Mouse (Mus musculus) kidney, embryonic 14.5 days (tissue): ENCODE results near the gene Tmem251. TPM values are rescaled to one million over a fixed set of nuclear protein-coding genes. Genes with fewer than 3 reads are reported as not detected.

Source experiments
- ATAC-seq: fragments of 200-750 bp; cut with Nextera tagmentation; 2 replicates; pipeline ENCODE4 v1.8.0; 2017; ENCODE audit warnings: moderate number of reproducible peaks, mild to moderate bottlenecking, moderate TSS enrichment, moderate library complexity; ENCODE audit not compliant: low FRiP score, low TSS enrichment
- H3K27ac ChIP-seq: fragments of 300-500 bp; sonication (generic); 2 replicates; pipeline ENCODE4 v1.5.1; 2014; ENCODE audit warnings: low read depth, mild to moderate bottlenecking, low read length, moderate library complexity, mixed read lengths
- H3K27me3 ChIP-seq: fragments of 300-500 bp; sonication (generic); 2 replicates; pipeline ENCODE4 v1.6.1; 2014; ENCODE audit warnings: mild to moderate bottlenecking, low read length; ENCODE audit not compliant: control insufficient read depth, insufficient read depth
- H3K36me3 ChIP-seq: fragments of 300-500 bp; sonication (generic); 2 replicates; pipeline ENCODE4 v1.6.1; 2014; ENCODE audit warnings: low read length, mixed read lengths; ENCODE audit not compliant: control insufficient read depth, insufficient read depth
- H3K4me1 ChIP-seq: fragments of 300-500 bp; sonication (generic); 2 replicates; pipeline ENCODE4 v1.6.1; 2014; ENCODE audit warnings: low read length, mixed read lengths; ENCODE audit not compliant: control insufficient read depth, insufficient read depth
- H3K4me2 ChIP-seq: fragments of 300-500 bp; sonication (generic); replicated peaks from 2 replicates; pipeline ENCODE4 v1.6.1; 2014; ENCODE audit warnings: low read depth, mild to moderate bottlenecking, low read length
- H3K4me3 ChIP-seq: fragments of 300-500 bp; sonication (generic); 2 replicates; pipeline ENCODE4 v1.5.1; 2014; ENCODE audit warnings: mild to moderate bottlenecking, low read length
- H3K9ac ChIP-seq: fragments of 300-500 bp; sonication (generic); 2 replicates; pipeline ENCODE4 v1.6.1; 2014; ENCODE audit warnings: low read depth, mild to moderate bottlenecking, low read length, moderate library complexity
- H3K9me3 ChIP-seq: fragments of 300-500 bp; sonication (generic); 2 replicates; pipeline ENCODE4 v1.6.1; 2016; ENCODE audit warnings: low read length; ENCODE audit not compliant: control insufficient read depth
- WGBS: fragments of 180-500 bp; shearing (Covaris S2); extraction: QIAGEN DNeasy Blood & Tissue Kit; methylation state at CpG from one replicate; pipeline ENCODE4 v1.1.7; 2014; 5-methylcytosine and 5-hydroxymethylcytosine counted together
- polyA plus RNA-seq: library from polyadenylated mRNA; unstranded; fragments of >200 nt; fragmentation: Nextera tagmentation; extraction: Ambion mirVana; gene quantifications from 2 replicates; pipeline ENCODE4 v1.2.1, GENCODE M21; 2014

The Tmem251 gene
- polyA plus RNA-seq, 1 experiment from 2014 or later, result 12.1 TPM

GRCm38 (mm10) chr12:102779452-102779851, 35.9 kb downstream of the Tmem251 start:
- no peak overlapping the region for H3K4me3 ChIP-seq
- ATAC-seq, result peak; percentile 66
- WGBS, result 44% methylated on average over 3 of the region's 3 CpGs
- no peak overlapping the region for H3K27ac ChIP-seq
- no peaks in the 10 kb centered on the region for H3K27me3 ChIP-seq
- peaks cover 47% of the 10 kb centered on the region for H3K36me3 ChIP-seq
- H3K4me1 ChIP-seq, result no peaks in the 10 kb centered on the region
- no peak overlapping the region for H3K4me2 ChIP-seq
- H3K9ac ChIP-seq, result no peak overlapping the region
- H3K9me3 ChIP-seq, result no peaks in the 10 kb centered on the region

- Histone ChIP-seq H3K4me1 (no peaks in the 10 kb centered on the region), H3K27ac (no peak overlapping the region), H3K36me3 (peaks cover 46% of the 10 kb centered on the region), H3K4me3 (no peak overlapping the region), H3K9me3 (no peaks in the 10 kb centered on the region), H3K27me3 (no peaks in the 10 kb centered on the region), H3K9ac (no peak overlapping the region), H3K4me2 (no peak overlapping the region)
- no peak for ATAC-seq
- 90% methylated on average over 5 of the region's 5 CpGs for WGBS
These were observed 39.3 kb downstream of the Tmem251 start for GRCm38 (mm10) chr12:102782841-102783240.

- H3K9ac ChIP-seq, result no peak overlapping the region
- no peak overlapping the region for H3K4me3 ChIP-seq
- H3K9me3 ChIP-seq, result no peaks in the 10 kb centered on the region
- H3K4me2 ChIP-seq, result no peak overlapping the region
- H3K36me3 ChIP-seq, result peaks cover 55% of the 10 kb centered on the region
- ATAC-seq, result no peak
- no peak overlapping the region for H3K27ac ChIP-seq
- WGBS, result 88% methylated on average over 19 of the region's 19 CpGs
- H3K4me1 ChIP-seq, result no peaks in the 10 kb centered on the region
- no peaks in the 10 kb centered on the region for H3K27me3 ChIP-seq
These were observed 41.5 kb downstream of the Tmem251 start for GRCm38 (mm10) chr12:102784899-102785592.

GRCm38 (mm10) chr12:102785593-102785985, 42.0 kb downstream of the Tmem251 start:
- no peaks in the 10 kb centered on the region for H3K9me3 ChIP-seq
- H3K9ac ChIP-seq, result no peak overlapping the region
- H3K4me1 ChIP-seq, result no peaks in the 10 kb centered on the region
- WGBS, result 90% methylated on average over 5 of the region's 5 CpGs
- no peak overlapping the region for H3K4me3 ChIP-seq
- H3K36me3 ChIP-seq, result peaks cover 59% of the 10 kb centered on the region
- no peaks in the 10 kb centered on the region for H3K27me3 ChIP-seq
- H3K27ac ChIP-seq, result no peak overlapping the region
- no peak for ATAC-seq
- no peak overlapping the region for H3K4me2 ChIP-seq

GRCm38 (mm10) chr12:102787927-102788326, 44.4 kb downstream of the Tmem251 start:
- no peaks in the 10 kb centered on the region for H3K27me3 ChIP-seq
- 78% methylated on average over 7 of the region's 7 CpGs for WGBS
- no peak overlapping the region for H3K27ac ChIP-seq
- no peak overlapping the region for H3K4me2 ChIP-seq
- no peak overlapping the region for H3K4me3 ChIP-seq
- no peak overlapping the region for H3K9ac ChIP-seq
- no peaks in the 10 kb centered on the region for H3K9me3 ChIP-seq
- no peaks in the 10 kb centered on the region for H3K4me1 ChIP-seq
- ATAC-seq, result no peak
- peaks cover 76% of the 10 kb centered on the region for H3K36me3 ChIP-seq

Other genes starting within 250 kb of the Tmem251 start
- 0.30 and 0.73 TPM in 2 replicates for gene Chga, start 188.8 kb upstream of the Tmem251 start, polyA plus RNA-seq
- 10.2 and 18.4 TPM in 2 replicates for gene Itpk1, start 38.8 kb upstream of the Tmem251 start, polyA plus RNA-seq
- gene Moap1, start 101 bp upstream of the Tmem251 start, polyA plus RNA-seq, result 21.1 and 25.9 TPM in 2 replicates
- gene Gm28051, start 14.0 kb downstream of the Tmem251 start, polyA plus RNA-seq, result not detected in 2 replicates
- gene Gon7, start 14.0 kb downstream of the Tmem251 start, polyA plus RNA-seq, result 34.7 and 38.1 TPM in 2 replicates
- gene Ubr7, start 14.2 kb downstream of the Tmem251 start, polyA plus RNA-seq, result 33.7 and 53.7 TPM in 2 replicates
- 25.8 TPM in 2 replicates for gene Gm20604, start 14.9 kb downstream of the Tmem251 start, polyA plus RNA-seq
- gene Btbd7, start 134.7 kb downstream of the Tmem251 start, polyA plus RNA-seq, result 17.7 and 24.0 TPM in 2 replicates
- not detected in 2 replicates for gene Cox8c, start 155.6 kb downstream of the Tmem251 start, polyA plus RNA-seq
- 0.14 and 0.16 TPM in 2 replicates for gene Unc79, start 205.1 kb downstream of the Tmem251 start, polyA plus RNA-seq